Mouse (Mus musculus) kidney, adult 2 months (tissue): ENCODE data around the gene Rnf8. TPM values are rescaled to one million over a fixed set of nuclear protein-coding genes. Genes with fewer than 3 reads are reported as not detected.
"Not testable (repeated sequence)": the region's sequence is repeated elsewhere in the genome, so short reads cannot be mapped to it uniquely, and the experiment has no call there.

Experiments used
- DNase-seq: peaks from one replicate; pipeline ENCODE4 v3.0.0; 2021
- H3K27ac ChIP-seq: fragments of 200-500 bp; 2 replicates; pipeline ENCODE4 v1.5.1; 2012; ENCODE audit warnings: low read depth, low read length, control low read depth, inconsistent platforms; ENCODE audit not compliant: insufficient read depth
- H3K27me3 ChIP-seq: fragments of 200-500 bp; replicated peaks from 2 replicates; pipeline ENCODE4 v1.6.1; 2012; ENCODE audit warnings: mild to moderate bottlenecking, moderate library complexity, low read length, inconsistent platforms; ENCODE audit not compliant: control insufficient read depth, insufficient read depth
- H3K36me3 ChIP-seq: fragments of 200-500 bp; 2 replicates; pipeline ENCODE4 v1.6.1; 2012; ENCODE audit warnings: mild to moderate bottlenecking, moderate library complexity, low read length, inconsistent platforms; ENCODE audit not compliant: control insufficient read depth, insufficient read depth
- H3K4me1 ChIP-seq: fragments of 200-500 bp; 2 replicates; pipeline ENCODE4 v1.6.1; 2011; ENCODE audit warnings: low read length; ENCODE audit not compliant: control insufficient read depth, insufficient read depth
- H3K4me3 ChIP-seq: fragments of 200-500 bp; 2 replicates; pipeline ENCODE4 v1.5.1; 2011; ENCODE audit warnings: mild to moderate bottlenecking, low read depth, low read length, control low read depth; ENCODE audit not compliant: insufficient read depth
- CTCF ChIP-seq: fragments of 200-500 bp; conservative IDR thresholded peaks from 2 replicates; pipeline ENCODE4 v1.5.1; 2011; ENCODE audit warnings: low read depth, mild to moderate bottlenecking, control low read depth, low read length, moderate library complexity, mixed read lengths; ENCODE audit not compliant: insufficient read depth, insufficient read length
- POLR2A ChIP-seq: fragments of 200-500 bp; IDR thresholded peaks from one replicate; pipeline ENCODE4 v1.6.1; 2011; ENCODE audit warnings: low read depth, low read length, control low read depth
- WGBS: fragments of 180-500 bp; shearing (Covaris S2); methylation state at CpG from one replicate; pipeline ENCODE4 v1.1.7; 2018; 5-methylcytosine and 5-hydroxymethylcytosine counted together
- polyA plus RNA-seq: library from polyadenylated mRNA; depleted of rRNA; stranded (reverse); fragments of >200 nt; gene quantifications from 2 replicates; pipeline ENCODE4 v1.2.3, GENCODE M21; 2012

The Rnf8 gene
- polyA plus RNA-seq, 1 experiment, result 31.3 TPM

GRCm38 (mm10) chr17:29599537-29599936 lies 15.1 kb upstream of the Rnf8 start:
- Histone ChIP-seq H3K36me3 (0 out of 2 replicates have a peak, but pooled peaks cover 1% of the 10 kb centered on the region), H3K27ac (no peak overlapping the region), H3K4me3 (no peak overlapping the region), H3K4me1 (no peaks in the 10 kb centered on the region), H3K27me3 (no peaks in the 10 kb centered on the region)
- DNase-seq, result peak; percentile 54
- 53% methylated on average over 8 of the region's 8 CpGs for WGBS
- no peak for TF ChIP-seq POLR2A
- TF ChIP-seq CTCF, result no peak

DNA sequence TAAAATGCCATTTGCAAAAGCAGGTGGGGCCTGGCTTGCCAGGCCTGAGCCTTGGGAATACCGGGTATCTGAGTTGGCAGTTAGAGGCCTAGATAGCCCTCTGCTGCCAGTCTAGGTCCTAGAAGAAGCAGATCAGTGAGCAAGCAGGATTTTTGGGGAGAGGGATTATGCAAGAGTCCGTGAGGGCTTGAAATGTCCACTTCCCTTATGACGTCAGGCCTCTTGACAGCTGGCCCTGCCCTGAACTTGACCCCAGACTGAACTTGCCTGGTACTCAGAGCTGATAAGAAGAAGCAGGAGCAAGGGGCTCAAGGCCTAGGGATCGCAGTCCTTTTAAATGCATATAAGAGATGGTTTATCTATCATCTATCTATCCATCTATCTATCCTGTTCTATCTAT lies 13.2 kb upstream of the Rnf8 start:
- DNase-seq, result peak; percentile 48
- Histone ChIP-seq H3K27ac (no peak overlapping the region), H3K4me3 (no peak overlapping the region), H3K27me3 (no peaks in the 10 kb centered on the region), H3K36me3 (no peaks in the 10 kb centered on the region), H3K4me1 (no peaks in the 10 kb centered on the region)
- 64% methylated on average over 4 of the region's 4 CpGs for WGBS
- TF ChIP-seq CTCF, result no peak
- TF ChIP-seq POLR2A, result no peak

DNA sequence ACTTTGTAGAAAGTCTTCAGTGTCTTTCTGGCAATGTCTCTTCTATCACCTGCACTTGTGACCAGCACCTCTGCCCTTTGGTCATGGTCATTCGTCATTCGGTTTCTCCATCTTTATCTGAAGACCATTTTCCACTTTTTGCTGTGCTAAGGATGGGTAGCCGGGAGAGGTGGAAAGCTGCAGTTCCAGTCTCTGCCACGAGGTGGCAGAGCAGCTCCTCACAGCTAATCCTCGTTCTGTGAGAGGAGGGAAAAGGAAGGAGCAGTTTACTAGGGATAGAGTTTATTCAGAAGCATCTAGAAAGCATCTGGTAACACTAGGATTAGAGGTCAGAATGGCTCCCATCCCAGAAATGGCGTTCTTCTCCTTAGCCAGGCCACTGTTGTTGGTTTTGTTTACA lies 11.3 kb upstream of the Rnf8 start:
- no peak overlapping the region for H3K4me3 ChIP-seq
- DNase-seq, result peak; percentile 79
- 13% methylated on average over 6 of the region's 6 CpGs for WGBS
- no peaks in the 10 kb centered on the region for H3K4me1 ChIP-seq
- H3K27me3 ChIP-seq, result no peaks in the 10 kb centered on the region
- no peaks in the 10 kb centered on the region for H3K36me3 ChIP-seq
- TF ChIP-seq CTCF (peak; percentile 91), POLR2A (no peak)
- H3K27ac ChIP-seq, result no peak overlapping the region

- H3K27me3 ChIP-seq, H3K4me3 ChIP-seq, H3K36me3 ChIP-seq, H3K27ac ChIP-seq, DNase-seq: not testable (repeated sequence)
- WGBS, result 92% methylated on average over 5 of the region's 5 CpGs
- H3K4me1 ChIP-seq, result peaks cover 19% of the 10 kb centered on the region
Measured at GRCm38 (mm10) chr17:29613453-29613852, 1.1 kb upstream of the Rnf8 start.

- under 1% methylated on average over 43 of the region's 43 CpGs for WGBS
- H3K27ac ChIP-seq, result peak overlapping the region; percentile 79
- no peaks in the 10 kb centered on the region for H3K27me3 ChIP-seq
- DNase-seq, result no peak
- H3K36me3 ChIP-seq, result no peaks in the 10 kb centered on the region
- H3K4me1 ChIP-seq, result peaks cover 19% of the 10 kb centered on the region
- peak overlapping the region; percentile 86 for H3K4me3 ChIP-seq
- TF ChIP-seq POLR2A, result no peak
- no peak for TF ChIP-seq CTCF
Measured at GRCm38 (mm10) chr17:29615024-29615551, 498 bp downstream of the Rnf8 start.

- Histone ChIP-seq H3K36me3 (no peaks in the 10 kb centered on the region), H3K4me3 (peak overlapping the region; percentile 86), H3K27me3 (no peaks in the 10 kb centered on the region), H3K27ac (no peak overlapping the region), H3K4me1 (peaks cover 19% of the 10 kb centered on the region)
- TF ChIP-seq CTCF, result no peak
- no peak for TF ChIP-seq POLR2A
- 8% methylated on average over 4 of the region's 4 CpGs for WGBS
- no peak for DNase-seq
Measured at GRCm38 (mm10) chr17:29615616-29616015, 1.0 kb downstream of the Rnf8 start.

DNA sequence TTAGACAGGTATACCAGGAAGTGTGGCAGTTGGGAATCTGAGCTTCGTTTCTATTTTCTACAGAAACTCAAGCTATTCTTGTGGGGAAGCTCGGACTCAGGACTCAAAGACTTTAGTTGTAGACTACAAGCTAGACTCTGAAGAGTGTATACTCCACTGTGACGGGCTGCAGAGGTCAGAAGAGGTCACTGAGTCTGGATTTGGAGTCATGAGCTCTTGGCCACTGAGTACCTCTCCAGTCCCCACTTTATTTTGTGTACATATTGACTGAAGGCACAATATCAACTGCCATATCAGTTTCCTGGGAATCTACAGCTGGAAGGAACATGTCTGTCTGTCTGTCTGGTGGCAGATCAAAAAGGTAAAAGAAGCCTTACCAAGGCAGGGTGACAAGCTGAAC lies 4.6 kb downstream of the Rnf8 start:
- TF ChIP-seq POLR2A, result no peak
- no peak for TF ChIP-seq CTCF
- DNase-seq, result no peak
- no peaks in the 10 kb centered on the region for H3K27me3 ChIP-seq
- H3K27ac ChIP-seq, result no peak overlapping the region
- WGBS, result 79% methylated on average over 3 of the region's 3 CpGs
- no peaks in the 10 kb centered on the region for H3K36me3 ChIP-seq
- H3K4me1 ChIP-seq, result peaks cover 19% of the 10 kb centered on the region
- H3K4me3 ChIP-seq, result no peak overlapping the region
